Mouse (Mus musculus): ENCODE measurements around the gene Olfr1459.

Gene Olfr1459

GRCm38 (mm10) chr19:13149449-13149848, at the start of gene Olfr1459:
TSS of gene Olfr1459 (minus strand) at chr19:13149549.
- DNase-seq (ENCODE audit: low spot score), result no peak

- no peak for DNase-seq (ENCODE audit: low spot score)
Observed at GRCm38 (mm10) chr19:13185434-13185833, 36.1 kb upstream of the Olfr1459 start, which contains the start of gene Olfr1462. TSS of gene Olfr1462 (plus strand) at chr19:13185734.

GRCm38 (mm10) chr19:13162700-13163099, 13.4 kb upstream of the Olfr1459 start, which contains the start of gene Olfr1461:
TSS of gene Olfr1461 (plus strand) at chr19:13163000.
- DNase-seq (ENCODE audit: low spot score), result no peak

- DNase-seq (ENCODE audit: low spot score), result no peak
Observed at GRCm38 (mm10) chr19:13106675-13107074, 42.7 kb downstream of the Olfr1459 start, which contains the start of gene Olfr1458. TSS of gene Olfr1458 (minus strand) at chr19:13106775.

- DNase-seq (ENCODE audit: low spot score), result no peak
Observed at GRCm38 (mm10) chr19:13097791-13098190, 51.6 kb downstream of the Olfr1459 start, which contains the start of gene Olfr1457. TSS of gene Olfr1457 (minus strand) at chr19:13097891.

GRCm38 (mm10) chr19:13093908-13094307, 55.4 kb downstream of the Olfr1459 start:
- DNase-seq (ENCODE audit: low spot score), result no peak

Measured in adipocyte (in vitro differentiated cells).